Mouse (Mus musculus) ES-Bruce4 (cell line): ENCODE data around the gene Agpat4.

ENCODE experiments used
- CTCF ChIP-seq: IDR thresholded peaks from one replicate; pipeline ENCODE4 v1.8.1; 2011; ENCODE audit warnings: low read depth, low read length
- EP300 ChIP-seq: IDR thresholded peaks from 2 replicates; pipeline ENCODE4 v1.6.1; 2011; ENCODE audit warnings: low read depth, low read length; ENCODE audit not compliant: insufficient read depth
- POLR2A ChIP-seq: IDR thresholded peaks from one replicate; pipeline ENCODE4 v1.8.1; 2011; ENCODE audit warnings: low read length; ENCODE audit not compliant: insufficient read depth

- TF ChIP-seq EP300 (no peak), POLR2A (no peak), CTCF (no peak)
Measured at GRCm38 (mm10) chr17:12155236-12155635, 36.7 kb downstream of the Agpat4 start.
